Mouse (Mus musculus) testis, adult 2 months (tissue): ENCODE results near the gene Ccdc114. TPM values are rescaled to one million over a fixed set of nuclear protein-coding genes. Genes with fewer than 3 reads are reported as not detected.

ENCODE experiments used
- H3K27ac ChIP-seq: fragments of 200-500 bp; 2 replicates; pipeline ENCODE4 v1.5.1; 2012; ENCODE audit warnings: low read depth, low read length; ENCODE audit not compliant: control insufficient read depth, insufficient read depth
- H3K27me3 ChIP-seq: fragments of 200-500 bp; 2 replicates; pipeline ENCODE4 v1.6.1; 2012; ENCODE audit warnings: mild to moderate bottlenecking, low read length, moderate library complexity; ENCODE audit not compliant: control insufficient read depth, insufficient read depth
- H3K36me3 ChIP-seq: fragments of 200-500 bp; 2 replicates; pipeline ENCODE4 v1.6.1; 2012; ENCODE audit warnings: mild to moderate bottlenecking, low read length; ENCODE audit not compliant: control insufficient read depth, insufficient read depth
- H3K4me1 ChIP-seq: fragments of 200-500 bp; 2 replicates; pipeline ENCODE4 v1.6.1; 2012; ENCODE audit warnings: low read length; ENCODE audit not compliant: control insufficient read depth, insufficient read depth
- H3K4me3 ChIP-seq: fragments of 200-500 bp; 2 replicates; pipeline ENCODE4 v1.5.1; 2012; ENCODE audit warnings: low read depth, mild to moderate bottlenecking, low read length, moderate library complexity, mixed read lengths; ENCODE audit not compliant: control insufficient read depth
- CTCF ChIP-seq: fragments of 200-500 bp; IDR thresholded peaks from 2 replicates; pipeline ENCODE4 v1.5.1; 2012; ENCODE audit warnings: low read depth, mild to moderate bottlenecking, inconsistent platforms, low read length, moderate library complexity; ENCODE audit not compliant: control insufficient read depth, insufficient read depth, insufficient replicate concordance
- POLR2A ChIP-seq: fragments of 200-500 bp; IDR thresholded peaks from 2 replicates; pipeline ENCODE4 v1.6.1; 2012; ENCODE audit warnings: low read depth, mild to moderate bottlenecking, inconsistent platforms, low read length, moderate library complexity; ENCODE audit not compliant: control insufficient read depth
- polyA plus RNA-seq: library from polyadenylated mRNA; depleted of rRNA; stranded (reverse); fragments of >200 nt; gene quantifications from 2 replicates; pipeline ENCODE4 v1.2.3, GENCODE M21; 2012

The Ccdc114 gene
- polyA plus RNA-seq, 1 experiment, result 26.2 TPM

- TF ChIP-seq CTCF (no peak), POLR2A (no peak)
- no peaks in the 10 kb centered on the region for H3K27me3 ChIP-seq
- H3K27ac ChIP-seq, result no peak overlapping the region
- H3K4me3 ChIP-seq, result no peak overlapping the region
- H3K4me1 ChIP-seq, result peaks cover 13% of the 10 kb centered on the region
- H3K36me3 ChIP-seq, result no peaks in the 10 kb centered on the region
Measured at GRCm38 (mm10) chr7:45971831-45972723, 48.2 kb downstream of the Ccdc114 start.

DNA sequence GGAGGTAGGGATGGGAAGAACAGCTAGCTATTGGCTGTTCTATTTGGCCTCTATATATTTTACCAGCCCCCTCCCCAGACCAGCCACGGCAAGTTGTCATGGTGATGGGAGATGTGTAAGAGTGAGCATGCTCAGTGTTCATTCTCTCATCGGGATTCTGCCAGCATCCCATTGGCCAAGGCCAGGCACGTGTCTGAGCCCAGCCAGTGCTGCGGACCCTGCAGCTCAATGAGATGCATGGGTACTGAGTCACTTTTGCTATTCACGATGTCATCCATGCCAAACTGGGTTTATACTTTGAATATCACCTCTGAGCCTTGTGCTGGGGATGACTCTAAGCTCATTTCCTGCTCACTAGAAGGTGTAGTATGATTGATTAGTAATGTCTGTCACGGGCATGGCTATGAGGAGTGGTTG, 49.4 kb downstream of the Ccdc114 start:
- Histone ChIP-seq H3K27ac (no peak overlapping the region), H3K4me3 (peak overlapping the region; percentile 16), H3K36me3 (no peaks in the 10 kb centered on the region), H3K4me1 (peaks cover 13% of the 10 kb centered on the region), H3K27me3 (no peaks in the 10 kb centered on the region)
- TF ChIP-seq POLR2A (0 out of 2 replicates have a peak, but pooled peaks have one; percentile 2), CTCF (no peak)

DNA sequence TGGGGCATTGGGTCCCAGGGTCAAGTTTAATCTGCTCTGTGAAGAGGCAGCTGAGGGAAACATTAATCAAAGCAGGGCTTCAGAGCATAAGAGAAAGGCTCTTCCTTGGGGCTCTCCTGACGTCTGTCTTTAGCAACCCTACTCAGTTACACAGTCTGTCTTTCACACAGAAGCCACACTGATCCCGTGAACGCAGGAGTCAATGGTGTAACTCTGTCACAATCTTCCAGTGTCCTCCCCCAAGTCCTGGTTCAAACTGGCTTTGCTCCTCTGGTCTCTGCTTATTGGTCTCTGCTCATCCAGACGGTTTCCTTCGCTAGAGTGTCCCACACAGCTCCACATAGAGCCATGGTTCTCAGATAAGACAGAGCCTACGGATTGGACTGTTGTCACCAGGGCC, 50.2 kb downstream of the Ccdc114 start:
- no peak for TF ChIP-seq POLR2A
- TF ChIP-seq CTCF, result no peak
- Histone ChIP-seq H3K27ac (no peak overlapping the region), H3K4me1 (peaks cover 13% of the 10 kb centered on the region), H3K4me3 (no peak overlapping the region), H3K36me3 (no peaks in the 10 kb centered on the region), H3K27me3 (no peaks in the 10 kb centered on the region)

DNA sequence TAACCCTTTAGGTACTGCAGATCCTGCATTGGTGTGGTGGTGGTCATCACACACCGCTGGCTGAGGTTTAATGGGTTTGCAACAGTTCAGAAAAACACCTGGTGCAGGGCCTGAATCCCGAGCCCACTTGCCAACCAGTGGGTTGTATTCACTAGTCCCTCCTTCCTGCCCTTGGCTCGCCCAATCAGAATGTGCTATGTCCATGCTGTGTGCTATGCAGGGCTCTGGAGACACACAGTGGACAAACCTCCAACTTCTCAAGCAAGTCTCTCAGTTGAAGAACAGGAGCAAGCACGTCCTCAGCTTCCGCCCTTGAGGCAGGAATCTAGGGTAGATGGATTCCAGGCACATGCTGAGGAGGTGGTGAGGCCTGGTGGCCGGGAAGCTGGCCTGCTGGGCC, 50.6 kb downstream of the Ccdc114 start:
- Histone ChIP-seq H3K27me3 (no peaks in the 10 kb centered on the region), H3K4me3 (no peak overlapping the region), H3K27ac (no peak overlapping the region), H3K4me1 (peaks cover 13% of the 10 kb centered on the region), H3K36me3 (no peaks in the 10 kb centered on the region)
- TF ChIP-seq POLR2A, result no peak
- TF ChIP-seq CTCF, result no peak

GRCm38 (mm10) chr7:45981612-45982011, 57.7 kb downstream of the Ccdc114 start:
- H3K27ac ChIP-seq, result no peak overlapping the region
- no peak overlapping the region for H3K4me3 ChIP-seq
- TF ChIP-seq POLR2A (peak; percentile 42; the same call in 1 of the 2 replicates), CTCF (no peak)
- H3K36me3 ChIP-seq, result no peaks in the 10 kb centered on the region
- no peaks in the 10 kb centered on the region for H3K27me3 ChIP-seq
- peaks cover 4% of the 10 kb centered on the region for H3K4me1 ChIP-seq

DNA sequence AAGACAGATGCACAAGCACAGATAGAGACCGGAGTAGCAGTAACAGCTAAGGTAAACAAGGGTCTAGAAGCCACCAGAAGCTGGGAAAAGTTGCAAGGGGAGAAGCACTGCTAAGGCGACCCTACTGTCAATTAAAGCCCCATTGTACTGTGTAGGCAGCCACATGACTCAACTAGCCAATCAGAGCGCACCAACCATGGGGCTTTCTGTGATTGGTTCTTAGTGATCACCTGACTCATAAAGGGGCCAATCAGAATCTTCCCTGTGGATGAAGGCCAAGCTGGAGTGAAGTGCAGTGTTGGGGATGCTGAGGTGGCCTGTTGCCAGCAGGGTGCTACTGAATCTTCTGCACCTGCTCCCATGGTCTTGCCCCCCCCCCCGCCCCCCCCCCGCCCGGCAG, 63.0 kb downstream of the Ccdc114 start:
- Histone ChIP-seq H3K27ac (no peak overlapping the region), H3K4me3 (no peak overlapping the region), H3K27me3 (no peaks in the 10 kb centered on the region), H3K36me3 (no peaks in the 10 kb centered on the region), H3K4me1 (peaks cover 4% of the 10 kb centered on the region)
- TF ChIP-seq CTCF (no peak), POLR2A (no peak)

GRCm38 (mm10) chr7:45988344-45988743, 64.5 kb downstream of the Ccdc114 start:
- Histone ChIP-seq H3K4me1 (peaks cover 4% of the 10 kb centered on the region), H3K27ac (no peak overlapping the region), H3K4me3 (no peak overlapping the region), H3K36me3 (no peaks in the 10 kb centered on the region), H3K27me3 (no peaks in the 10 kb centered on the region)
- no peak for TF ChIP-seq CTCF
- TF ChIP-seq POLR2A, result no peak
